Mouse (Mus musculus): Measurements from ENCODE around the gene Cab39. TPM values are rescaled to one million over a fixed set of nuclear protein-coding genes. Genes with fewer than 3 reads are reported as not detected.

The Cab39 gene
- total RNA-seq, 2 experiments from 2014 or later = 110 to 111 TPM

- DNase-seq (ENCODE audit: low spot score in 2 of 2) = no peak
These were observed 50.1 kb downstream of the Cab39 start for GRCm38 (mm10) chr1:85843291-85843863.

GRCm38 (mm10) chr1:85844981-85845380 is 51.7 kb downstream of the Cab39 start:
- DNase-seq (ENCODE audit: low spot score in 2 of 2) = no peak

- no peak for DNase-seq (ENCODE audit: low spot score in 2 of 2)
These were observed 52.2 kb downstream of the Cab39 start for GRCm38 (mm10) chr1:85845476-85845875.

GRCm38 (mm10) chr1:85849016-85849415 is 55.8 kb downstream of the Cab39 start:
- no peak for DNase-seq (ENCODE audit: low spot score in 2 of 2)

DNA sequence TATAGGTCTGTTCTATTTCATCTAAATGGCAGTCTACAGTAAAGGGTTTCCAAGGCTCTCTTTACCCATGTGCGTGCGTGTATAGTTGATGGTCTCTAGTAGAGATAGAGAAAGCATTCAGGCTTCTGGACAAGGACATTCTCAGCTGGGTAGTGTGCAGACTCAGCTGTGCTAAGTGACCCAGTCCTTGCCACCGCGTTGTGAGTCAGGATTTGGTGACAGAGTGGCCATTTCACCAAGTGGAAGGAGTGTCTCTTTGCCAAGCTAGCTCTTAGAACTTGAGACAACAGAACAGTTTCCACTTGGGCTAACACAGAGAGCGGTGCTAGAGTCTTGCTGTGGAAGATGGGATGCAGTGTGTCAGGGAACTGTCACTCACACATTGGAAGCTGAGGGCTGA is 57.6 kb downstream of the Cab39 start:
- no peak for DNase-seq (ENCODE audit: low spot score in 2 of 2)

DNA sequence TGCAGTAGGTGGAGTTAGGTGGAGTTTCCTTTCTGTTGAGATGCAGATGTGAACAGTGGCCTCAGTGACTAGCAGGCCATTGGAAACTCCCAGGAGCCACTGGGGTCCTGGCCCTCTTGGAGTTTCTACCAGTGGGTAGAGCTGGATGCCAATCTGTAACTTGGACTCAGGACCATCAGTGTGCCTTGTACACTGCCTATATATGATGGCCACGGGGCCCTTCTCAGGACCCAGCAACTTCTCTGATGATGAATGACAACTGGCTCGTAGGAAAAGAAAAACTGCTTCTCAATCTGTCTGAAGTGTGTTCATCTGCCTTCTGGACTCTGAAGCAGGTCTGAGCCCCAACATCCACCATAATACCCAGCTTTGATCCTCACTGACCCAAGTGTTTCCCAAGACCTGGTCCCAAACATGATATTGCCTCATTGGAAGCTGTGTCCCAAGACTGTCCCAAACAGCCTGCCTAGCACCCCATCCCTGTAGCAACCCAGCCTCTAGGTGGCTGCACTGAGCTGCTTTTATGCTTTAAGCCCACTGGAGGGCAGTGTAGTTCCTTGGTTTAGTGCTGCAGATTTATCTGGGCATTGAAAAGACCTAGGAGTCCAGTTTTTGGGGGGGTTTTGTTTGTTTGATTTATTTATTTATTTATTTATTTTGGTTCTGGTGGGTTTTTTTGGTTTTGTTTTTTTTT is 59.9 kb downstream of the Cab39 start:
- DNase-seq (ENCODE audit: low spot score in 2 of 2) = peak; percentile 27 to 50

DNA sequence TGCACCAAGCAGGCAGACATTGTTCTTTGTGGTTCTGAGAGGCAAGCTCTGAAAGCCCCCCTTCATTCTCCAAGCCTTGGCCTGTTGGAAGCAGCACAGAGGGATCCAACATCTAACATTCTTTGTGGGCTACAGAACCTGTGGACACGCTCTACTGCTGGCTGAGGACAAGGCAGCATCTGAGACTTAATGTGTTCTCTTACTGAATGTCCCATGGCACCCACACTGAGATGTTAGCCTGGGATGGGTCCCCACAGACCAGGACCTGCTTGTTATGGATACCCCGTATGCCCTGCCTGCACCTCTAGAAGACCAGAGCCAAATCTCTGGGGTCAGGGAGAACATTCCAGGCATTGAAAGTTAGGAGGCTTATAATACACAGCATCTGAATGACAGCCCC is 60.6 kb downstream of the Cab39 start:
- no peak for DNase-seq (ENCODE audit: low spot score in 2 of 2)

- DNase-seq (ENCODE audit: low spot score in 2 of 2) = no peak
These were observed 61.2 kb downstream of the Cab39 start for GRCm38 (mm10) chr1:85854475-85854874.

DNA sequence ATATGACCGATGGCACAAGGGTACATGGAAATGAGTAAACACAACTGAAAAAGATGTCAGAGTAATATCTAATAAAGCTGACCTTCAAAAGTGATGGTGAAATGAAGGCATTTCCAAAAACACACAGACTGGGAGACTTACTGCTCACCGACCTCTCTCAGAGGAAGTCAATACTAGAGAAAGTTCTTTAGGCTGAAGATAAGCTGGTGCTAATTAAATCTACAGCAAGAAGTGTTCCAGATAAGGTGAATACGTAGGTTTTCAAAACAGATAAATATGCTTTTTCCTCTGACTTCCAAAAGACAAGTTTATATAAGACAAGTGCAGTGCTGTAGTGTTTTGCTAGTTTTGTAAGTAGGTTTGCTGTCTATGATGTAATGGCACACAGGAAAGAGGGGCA is 63.0 kb downstream of the Cab39 start:
- DNase-seq (ENCODE audit: low spot score in 2 of 2) = no peak

- DNase-seq (ENCODE audit: low spot score in 2 of 2) = no peak
These were observed 64.1 kb downstream of the Cab39 start for GRCm38 (mm10) chr1:85857261-85857754.

- no peak for DNase-seq (ENCODE audit: low spot score in 2 of 2)
These were observed 71.1 kb downstream of the Cab39 start for GRCm38 (mm10) chr1:85864383-85864782.

DNA sequence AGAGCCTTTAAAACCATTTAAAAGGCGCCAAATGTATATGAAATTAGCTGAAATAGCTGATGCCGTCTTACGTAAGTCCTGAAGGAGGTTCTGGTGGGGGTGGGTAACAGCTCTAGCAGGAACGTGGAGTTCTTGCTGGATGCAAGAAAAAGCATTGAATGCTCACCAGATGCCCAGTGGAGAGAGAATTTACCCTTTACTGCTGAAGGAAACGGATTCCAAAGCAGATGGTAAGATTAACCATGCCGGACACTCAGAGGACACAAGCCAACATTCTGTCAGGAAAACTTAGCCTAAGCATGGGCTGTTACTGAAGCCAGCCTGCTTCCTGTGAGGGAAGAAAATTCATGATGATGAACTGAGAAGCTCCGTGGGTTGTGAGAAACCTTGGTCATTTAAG is 76.8 kb downstream of the Cab39 start:
- DNase-seq (ENCODE audit: low spot score in 2 of 2) = no peak

DNA sequence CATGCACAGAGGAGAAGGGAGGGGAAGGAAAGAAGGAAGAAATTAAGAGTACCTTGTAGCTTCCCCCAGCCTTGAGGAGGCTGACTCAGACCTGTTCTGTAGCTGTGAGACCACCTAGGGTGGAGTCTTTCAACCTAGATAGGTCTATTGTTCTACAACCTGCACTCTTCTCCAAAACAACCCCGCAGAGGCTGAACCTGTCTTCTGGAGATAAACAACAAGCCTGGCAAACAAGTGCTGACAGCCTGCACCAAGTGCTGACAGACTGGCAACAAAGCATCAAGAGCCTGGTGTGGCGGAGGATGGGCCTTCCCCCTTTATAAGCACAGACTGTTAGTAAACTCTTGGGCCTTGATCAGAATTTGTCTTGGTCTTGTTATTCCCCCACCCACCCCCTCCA is 77.3 kb downstream of the Cab39 start:
- DNase-seq (ENCODE audit: low spot score in 2 of 2) = no peak

DNA sequence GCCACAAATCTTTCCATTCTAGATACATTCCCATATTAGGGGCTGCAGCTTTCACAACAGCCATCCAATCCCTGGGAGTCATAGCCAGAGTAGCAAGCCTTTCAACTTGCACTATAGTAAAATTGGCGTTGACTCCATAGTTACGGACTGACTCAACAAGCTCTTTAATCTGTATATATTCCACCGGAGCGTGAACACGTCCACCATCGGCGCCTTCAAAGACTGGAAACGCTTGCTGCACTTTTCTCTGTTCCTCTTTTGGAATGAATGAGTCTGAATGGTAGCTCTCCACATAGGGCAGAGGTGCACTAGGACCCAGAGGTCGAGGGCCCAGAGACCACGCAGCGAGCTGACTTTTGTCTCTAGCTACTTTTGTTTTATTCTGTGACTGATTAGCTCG is 88.8 kb downstream of the Cab39 start:
- no peak for DNase-seq (ENCODE audit: low spot score in 2 of 2)

DNA sequence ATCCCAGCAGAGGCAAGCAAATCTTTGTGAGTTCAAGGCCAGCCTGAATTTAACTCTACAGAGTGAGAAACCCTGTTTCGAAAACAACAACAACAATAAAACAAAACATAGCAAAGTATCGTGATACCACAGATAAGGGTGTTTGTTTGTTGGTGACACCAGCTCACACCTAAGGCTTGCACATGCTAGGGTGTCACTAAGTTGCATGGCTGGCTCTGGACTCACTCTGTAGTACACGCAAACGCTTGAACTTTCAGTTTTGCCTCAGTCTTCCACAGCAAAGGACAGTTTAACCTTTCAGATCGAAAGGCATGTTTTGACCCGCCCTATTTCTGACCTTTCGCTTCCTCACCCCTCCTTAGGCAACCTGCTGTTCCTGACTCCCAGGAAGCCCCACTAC is 94.0 kb downstream of the Cab39 start:
- no peak for DNase-seq (ENCODE audit: low spot score in 2 of 2)

DNA sequence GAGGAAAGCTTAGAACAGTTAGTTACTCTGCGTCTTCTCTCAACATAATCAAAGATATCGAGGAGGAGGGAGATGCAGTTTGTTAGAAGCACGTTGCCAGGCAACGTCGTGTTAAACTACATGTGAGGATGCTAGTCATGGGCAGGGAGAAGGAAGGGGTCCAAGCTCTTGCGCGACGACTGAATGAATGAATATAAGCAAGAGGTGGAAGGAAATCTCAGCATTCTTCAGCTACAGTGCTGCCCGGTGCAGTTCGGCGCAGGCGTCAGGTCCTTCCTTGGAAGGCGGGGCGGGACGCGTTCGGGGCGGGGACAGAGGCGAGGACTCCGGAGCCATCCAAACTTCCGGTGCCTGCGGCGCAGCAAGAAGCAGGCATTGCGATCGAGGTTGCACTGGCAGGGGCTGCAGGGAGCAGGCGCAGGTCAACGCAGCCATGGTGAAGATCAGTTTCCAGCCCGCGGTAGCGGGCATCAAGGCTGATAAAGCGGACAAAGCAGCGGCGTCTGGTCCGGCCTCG is 101.0 kb downstream of the Cab39 start, which contains the start of gene Itm2c:
TSS of gene Itm2c (plus strand) at position 51 of the 517 bp plus-strand sequence.
- DNase-seq (ENCODE audit: low spot score in 2 of 2) = peak; percentile 79 to 87

DNA sequence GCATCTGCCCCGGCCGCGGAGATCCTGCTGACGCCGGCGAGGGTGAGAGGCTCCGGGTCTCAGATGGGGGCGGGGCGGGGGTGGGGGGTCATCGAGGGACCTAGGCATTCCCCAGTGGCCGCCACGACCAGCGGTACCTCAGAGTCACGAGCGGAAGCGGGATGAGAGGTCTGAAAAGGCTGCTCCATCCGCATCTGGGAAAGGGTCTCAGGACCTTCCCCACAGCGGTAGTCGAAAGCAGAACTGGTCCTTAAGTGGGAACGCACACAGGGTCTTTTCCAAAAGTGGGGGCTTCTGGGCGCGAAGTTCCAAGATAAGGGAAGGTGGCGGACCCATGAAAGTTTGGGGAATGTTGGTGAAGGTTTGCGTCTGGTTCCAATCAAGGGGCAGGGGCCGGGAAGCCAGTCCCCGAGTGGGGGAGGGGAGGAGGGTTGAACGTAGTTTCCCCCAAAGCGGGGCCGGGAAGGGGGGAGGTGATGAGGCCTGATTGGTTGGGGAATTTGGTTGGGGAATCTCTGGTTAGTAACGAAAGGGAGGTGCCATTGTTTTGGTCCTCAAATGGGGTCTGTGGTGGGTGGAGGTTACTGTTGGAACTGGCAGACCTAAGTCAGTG is 101.6 kb downstream of the Cab39 start:
- DNase-seq (ENCODE audit: low spot score in 2 of 2) = no peak

GRCm38 (mm10) chr1:85895391-85895837 is 102.2 kb downstream of the Cab39 start:
- DNase-seq (ENCODE audit: low spot score in 2 of 2) = peak in 1 of 2 experiments; percentile 57

GRCm38 (mm10) chr1:85896110-85896509 is 102.9 kb downstream of the Cab39 start:
- DNase-seq (ENCODE audit: low spot score in 2 of 2) = no peak

GRCm38 (mm10) chr1:85896781-85897700 is 103.8 kb downstream of the Cab39 start:
- no peak for DNase-seq (ENCODE audit: low spot score in 2 of 2)
